Mouse (Mus musculus): ENCODE measurements around the gene Prdm11. TPM values are rescaled to one million over a fixed set of nuclear protein-coding genes. Genes with fewer than 3 reads are reported as not detected.
A peak's percentile ranks its signal among the peaks of the same experiment; 100 is the strongest.

The Prdm11 gene
- polyA plus RNA-seq, 1 experiment from 2014 or later: 5.5 TPM

DNA sequence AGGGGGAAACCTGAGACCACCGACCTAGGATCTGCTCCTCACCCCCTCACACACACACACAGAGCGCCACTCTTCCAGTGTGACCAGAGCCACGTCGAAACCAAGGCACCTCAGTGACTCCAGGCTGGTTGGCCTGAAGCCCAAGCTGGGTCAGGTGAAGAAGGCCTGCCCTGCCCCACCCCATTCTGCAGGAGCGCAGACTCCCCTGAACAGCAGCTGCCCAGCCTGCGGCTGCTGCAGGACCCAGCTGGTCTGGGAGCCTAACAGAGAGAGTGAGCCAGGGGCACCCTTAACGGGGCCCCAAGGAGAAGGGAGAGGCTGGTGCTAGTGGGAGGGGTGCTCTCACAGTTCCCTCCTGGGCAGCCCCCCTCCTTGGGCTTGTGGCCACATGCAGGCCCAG lies 10.3 kb downstream of the Prdm11 start:
- H3K27me3 ChIP-seq (ENCODE audit: control insufficient read depth, insufficient read depth, low read depth, low read length): no peaks in the 10 kb centered on the region
- peak overlapping the region; percentile 27 for H3K9ac ChIP-seq (ENCODE audit: low read length)
- peak overlapping the region; percentile 47 for H3K27ac ChIP-seq (ENCODE audit: low read length)
- no peak overlapping the region for H3K4me3 ChIP-seq (ENCODE audit: low read length)
- ATAC-seq (ENCODE audit: low read depth): peak; percentile 75
- WGBS: 27% methylated on average over 7 of the region's 7 CpGs
- H3K4me2 ChIP-seq (ENCODE audit: low read depth, low read length): no peak overlapping the region
- H3K4me1 ChIP-seq (replicated peaks; ENCODE audit: control insufficient read depth, insufficient read depth, low read length): peaks cover 47% of the 10 kb centered on the region
- no peaks in the 10 kb centered on the region for H3K9me3 ChIP-seq (ENCODE audit: control insufficient read depth, low read length)
- no peaks in the 10 kb centered on the region for H3K36me3 ChIP-seq (ENCODE audit: control insufficient read depth, insufficient read depth, low read length)

- Histone ChIP-seq H3K36me3 (ENCODE audit: control insufficient read depth, insufficient read depth, low read length) (no peaks in the 10 kb centered on the region), H3K9ac (ENCODE audit: low read length) (no peak overlapping the region; the same call in 1 of the 2 replicates), H3K4me3 (ENCODE audit: low read length) (no peak overlapping the region), H3K4me1 (replicated peaks; ENCODE audit: control insufficient read depth, insufficient read depth, low read length) (peaks cover 60% of the 10 kb centered on the region), H3K9me3 (ENCODE audit: control insufficient read depth, low read length) (no peaks in the 10 kb centered on the region), H3K27ac (ENCODE audit: low read length) (peak overlapping the region; percentile 66), H3K27me3 (ENCODE audit: control insufficient read depth, insufficient read depth, low read depth, low read length) (no peaks in the 10 kb centered on the region), H3K4me2 (ENCODE audit: low read depth, low read length) (no peak overlapping the region)
- WGBS: 53% methylated on average over 11 of the region's 11 CpGs
- peak; percentile 46 for ATAC-seq (ENCODE audit: low read depth)
Measured at GRCm38 (mm10) chr2:93032651-93033050, 13.3 kb downstream of the Prdm11 start.

DNA sequence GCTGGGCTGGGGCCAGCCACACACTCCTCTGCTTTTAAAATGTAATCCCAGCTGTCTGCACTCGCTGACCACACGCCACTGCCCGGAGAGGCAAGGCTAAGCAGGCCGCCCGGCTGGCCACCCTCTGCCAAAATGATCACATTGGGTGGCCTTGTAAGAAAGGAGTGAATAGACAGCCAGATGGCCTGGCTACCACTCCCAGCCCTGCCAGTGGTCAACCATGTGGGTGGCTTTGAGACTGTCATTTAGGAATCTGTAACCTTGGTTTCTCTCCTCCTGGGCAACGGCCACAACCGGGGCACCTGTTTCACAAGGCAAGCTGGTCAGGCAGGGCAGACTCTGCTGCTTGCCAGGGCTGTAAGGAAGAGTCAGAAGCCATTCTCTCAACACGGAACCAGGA lies 13.9 kb downstream of the Prdm11 start:
- no peak for ATAC-seq (ENCODE audit: low read depth)
- peak overlapping the region; percentile 66 for H3K27ac ChIP-seq (ENCODE audit: low read length)
- H3K36me3 ChIP-seq (ENCODE audit: control insufficient read depth, insufficient read depth, low read length): no peaks in the 10 kb centered on the region
- H3K4me2 ChIP-seq (ENCODE audit: low read depth, low read length): no peak overlapping the region
- no peak overlapping the region for H3K4me3 ChIP-seq (ENCODE audit: low read length)
- H3K4me1 ChIP-seq (replicated peaks; ENCODE audit: control insufficient read depth, insufficient read depth, low read length): peaks cover 64% of the 10 kb centered on the region
- H3K9ac ChIP-seq (ENCODE audit: low read length): no peak overlapping the region; the same call in 1 of the 2 replicates
- WGBS: 64% methylated on average over 8 of the region's 8 CpGs
- no peaks in the 10 kb centered on the region for H3K27me3 ChIP-seq (ENCODE audit: control insufficient read depth, insufficient read depth, low read depth, low read length)
- no peaks in the 10 kb centered on the region for H3K9me3 ChIP-seq (ENCODE audit: control insufficient read depth, low read length)

DNA sequence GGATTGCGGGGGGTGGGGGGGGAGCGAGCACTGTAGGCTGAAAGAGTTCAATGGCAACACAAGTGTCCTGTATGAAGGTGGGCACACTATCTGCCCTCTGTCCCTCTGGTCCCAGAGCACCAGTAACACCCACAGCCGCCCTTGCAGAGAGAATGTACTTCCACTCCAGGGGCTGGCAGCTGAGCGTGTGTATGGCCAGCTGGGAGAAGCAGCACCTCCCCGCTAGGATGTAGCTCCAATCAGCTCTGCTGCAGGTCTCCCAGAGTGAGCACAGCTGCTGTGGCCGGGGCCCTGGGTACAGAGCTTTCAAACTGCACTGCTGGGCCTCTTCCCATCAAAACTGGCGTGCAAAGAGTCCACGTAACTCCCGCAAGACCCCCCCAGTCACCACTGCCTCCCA lies 14.9 kb downstream of the Prdm11 start:
- no peak overlapping the region for H3K4me2 ChIP-seq (ENCODE audit: low read depth, low read length)
- no peaks in the 10 kb centered on the region for H3K9me3 ChIP-seq (ENCODE audit: control insufficient read depth, low read length)
- H3K27ac ChIP-seq (ENCODE audit: low read length): no peak overlapping the region
- H3K27me3 ChIP-seq (ENCODE audit: control insufficient read depth, insufficient read depth, low read depth, low read length): no peaks in the 10 kb centered on the region
- H3K9ac ChIP-seq (ENCODE audit: low read length): no peak overlapping the region
- H3K4me3 ChIP-seq (ENCODE audit: low read length): no peak overlapping the region
- 66% methylated on average over 9 of the region's 9 CpGs for WGBS
- no peaks in the 10 kb centered on the region for H3K36me3 ChIP-seq (ENCODE audit: control insufficient read depth, insufficient read depth, low read length)
- H3K4me1 ChIP-seq (replicated peaks; ENCODE audit: control insufficient read depth, insufficient read depth, low read length): peaks cover 61% of the 10 kb centered on the region
- ATAC-seq (ENCODE audit: low read depth): no peak

DNA sequence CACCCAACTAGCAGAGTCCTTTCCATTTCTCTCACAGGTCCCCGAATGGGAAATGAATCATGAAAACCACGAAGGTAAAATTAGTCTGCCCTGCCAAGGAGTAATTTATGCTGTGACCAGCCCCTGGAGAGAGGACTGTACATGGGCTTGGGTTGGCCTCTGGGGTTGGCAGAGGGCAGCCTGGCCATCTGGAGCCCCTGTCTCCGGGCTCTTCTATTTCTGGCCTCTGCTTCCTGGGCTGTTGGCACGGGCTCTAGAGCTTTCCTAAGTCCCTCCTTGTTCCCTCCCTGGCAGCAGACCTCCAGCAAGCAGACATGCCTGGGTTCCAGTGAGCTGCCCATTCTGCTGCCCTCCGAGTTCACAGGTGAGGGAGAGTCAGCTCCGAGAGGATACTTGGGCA lies 15.9 kb downstream of the Prdm11 start:
- Histone ChIP-seq H3K9ac (ENCODE audit: low read length) (no peak overlapping the region), H3K4me2 (ENCODE audit: low read depth, low read length) (no peak overlapping the region), H3K27me3 (ENCODE audit: control insufficient read depth, insufficient read depth, low read depth, low read length) (no peaks in the 10 kb centered on the region), H3K9me3 (ENCODE audit: control insufficient read depth, low read length) (no peaks in the 10 kb centered on the region), H3K27ac (ENCODE audit: low read length) (no peak overlapping the region), H3K36me3 (ENCODE audit: control insufficient read depth, insufficient read depth, low read length) (no peaks in the 10 kb centered on the region), H3K4me1 (replicated peaks; ENCODE audit: control insufficient read depth, insufficient read depth, low read length) (peaks cover 52% of the 10 kb centered on the region), H3K4me3 (ENCODE audit: low read length) (no peak overlapping the region)
- WGBS: 64% methylated on average over 6 of the region's 6 CpGs
- no peak for ATAC-seq (ENCODE audit: low read depth)

- ATAC-seq (ENCODE audit: low read depth): peak; percentile 56
- Histone ChIP-seq H3K4me2 (ENCODE audit: low read depth, low read length) (peak overlapping the region; percentile 35; the same call in 1 of the 2 replicates), H3K9ac (ENCODE audit: low read length) (peak overlapping the region; percentile 37; the same call in 1 of the 2 replicates), H3K4me3 (ENCODE audit: low read length) (no peak overlapping the region), H3K36me3 (ENCODE audit: control insufficient read depth, insufficient read depth, low read length) (no peaks in the 10 kb centered on the region), H3K9me3 (ENCODE audit: control insufficient read depth, low read length) (no peaks in the 10 kb centered on the region), H3K4me1 (replicated peaks; ENCODE audit: control insufficient read depth, insufficient read depth, low read length) (peaks cover 52% of the 10 kb centered on the region), H3K27ac (ENCODE audit: low read length) (peak overlapping the region; percentile 80), H3K27me3 (ENCODE audit: control insufficient read depth, insufficient read depth, low read depth, low read length) (no peaks in the 10 kb centered on the region)
- WGBS: 27% methylated on average over 14 of the region's 14 CpGs
Measured at GRCm38 (mm10) chr2:93029267-93030060, 16.5 kb downstream of the Prdm11 start.

GRCm38 (mm10) chr2:93028865-93029264 lies 17.1 kb downstream of the Prdm11 start:
- peak overlapping the region; percentile 80 for H3K27ac ChIP-seq (ENCODE audit: low read length)
- 57% methylated on average over 6 of the region's 6 CpGs for WGBS
- H3K36me3 ChIP-seq (ENCODE audit: control insufficient read depth, insufficient read depth, low read length): no peaks in the 10 kb centered on the region
- ATAC-seq (ENCODE audit: low read depth): no peak
- H3K9me3 ChIP-seq (ENCODE audit: control insufficient read depth, low read length): no peaks in the 10 kb centered on the region
- no peak overlapping the region for H3K4me2 ChIP-seq (ENCODE audit: low read depth, low read length)
- no peak overlapping the region for H3K9ac ChIP-seq (ENCODE audit: low read length)
- H3K4me3 ChIP-seq (ENCODE audit: low read length): no peak overlapping the region
- peaks cover 52% of the 10 kb centered on the region for H3K4me1 ChIP-seq (replicated peaks; ENCODE audit: control insufficient read depth, insufficient read depth, low read length)
- no peaks in the 10 kb centered on the region for H3K27me3 ChIP-seq (ENCODE audit: control insufficient read depth, insufficient read depth, low read depth, low read length)

DNA sequence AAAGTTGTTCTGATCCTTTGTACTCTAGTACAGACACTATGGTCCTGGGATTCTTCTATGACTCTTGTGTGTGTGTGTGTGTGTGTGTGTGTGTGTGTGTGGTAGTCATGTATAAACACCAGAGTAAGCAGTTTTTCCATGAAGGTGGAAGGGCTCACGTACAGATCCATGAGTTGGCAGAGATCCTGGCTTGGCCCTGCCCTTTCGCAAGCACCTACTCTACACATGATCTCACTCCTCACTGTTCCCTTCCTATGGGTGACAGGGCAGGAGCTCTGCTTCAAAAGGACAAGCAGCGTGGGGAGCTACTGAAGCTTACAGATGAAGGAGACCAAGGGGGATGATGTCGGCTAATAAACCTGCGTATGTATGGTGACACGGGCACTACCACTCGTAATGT lies 18.3 kb downstream of the Prdm11 start:
- Histone ChIP-seq H3K4me3 (ENCODE audit: low read length) (no peak overlapping the region), H3K36me3 (ENCODE audit: control insufficient read depth, insufficient read depth, low read length) (no peaks in the 10 kb centered on the region; the same call in 1 of the 2 replicates), H3K27ac (ENCODE audit: low read length) (no peak overlapping the region), H3K9me3 (ENCODE audit: control insufficient read depth, low read length) (no peaks in the 10 kb centered on the region), H3K27me3 (ENCODE audit: control insufficient read depth, insufficient read depth, low read depth, low read length) (no peaks in the 10 kb centered on the region), H3K4me2 (ENCODE audit: low read depth, low read length) (no peak overlapping the region), H3K4me1 (replicated peaks; ENCODE audit: control insufficient read depth, insufficient read depth, low read length) (peaks cover 49% of the 10 kb centered on the region), H3K9ac (ENCODE audit: low read length) (no peak overlapping the region)
- 81% methylated on average over 7 of the region's 7 CpGs for WGBS
- ATAC-seq (ENCODE audit: low read depth): no peak

DNA sequence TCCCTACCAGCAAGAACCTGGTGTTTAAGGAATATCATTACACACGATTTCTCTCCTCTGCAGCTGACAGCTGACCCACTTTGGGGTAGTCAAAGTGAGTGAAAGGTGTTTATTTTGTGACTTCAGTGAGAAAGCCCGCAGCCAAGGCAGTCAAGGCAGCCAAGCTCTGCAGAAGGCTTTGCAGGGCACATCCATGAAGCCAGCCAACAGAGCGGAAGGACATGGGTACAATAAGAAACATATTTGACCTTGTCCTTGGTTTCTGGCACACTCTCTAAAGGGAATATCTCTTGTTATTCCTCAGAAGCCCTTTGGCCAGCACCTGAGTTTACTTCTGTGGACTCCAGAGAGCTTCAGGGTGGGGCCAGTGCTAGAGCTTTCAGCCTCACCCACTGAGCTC lies 21.5 kb downstream of the Prdm11 start:
- Histone ChIP-seq H3K4me2 (ENCODE audit: low read depth, low read length) (no peak overlapping the region), H3K36me3 (ENCODE audit: control insufficient read depth, insufficient read depth, low read length) (no peaks in the 10 kb centered on the region; the same call in 1 of the 2 replicates), H3K4me3 (ENCODE audit: low read length) (no peak overlapping the region), H3K9ac (ENCODE audit: low read length) (no peak overlapping the region), H3K27ac (ENCODE audit: low read length) (peak overlapping the region; percentile 54; the same call in 1 of the 2 replicates), H3K9me3 (ENCODE audit: control insufficient read depth, low read length) (no peaks in the 10 kb centered on the region), H3K27me3 (ENCODE audit: control insufficient read depth, insufficient read depth, low read depth, low read length) (no peaks in the 10 kb centered on the region), H3K4me1 (replicated peaks; ENCODE audit: control insufficient read depth, insufficient read depth, low read length) (peaks cover 22% of the 10 kb centered on the region)
- ATAC-seq (ENCODE audit: low read depth): no peak
- 57% methylated on average over 3 of the region's 3 CpGs for WGBS
